Mouse (Mus musculus): Measurements from ENCODE around the gene Glis1.

DNA sequence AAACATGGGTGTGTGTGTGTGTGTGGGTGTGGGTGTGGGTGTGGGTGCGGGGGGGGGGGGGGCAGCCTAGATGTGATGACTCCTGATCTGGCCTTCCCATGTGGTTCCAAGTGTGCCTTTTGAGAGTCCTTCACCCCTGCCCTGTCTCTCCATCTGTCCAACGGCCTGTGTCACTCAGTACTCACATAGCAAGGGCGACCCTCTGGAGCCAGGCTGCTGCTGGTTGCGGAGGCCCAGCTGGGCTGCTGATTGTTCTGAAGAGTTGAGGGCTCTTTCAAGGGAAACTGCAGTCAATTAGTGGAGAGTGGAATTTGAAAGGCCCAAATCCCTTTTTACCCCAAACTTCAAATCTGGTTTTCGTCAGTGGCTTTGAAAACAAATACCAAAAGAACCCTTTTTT is 86.4 kb downstream of the Glis1 start:
- TF ChIP-seq POLR2A (IDR thresholded peaks at IDR 0.05; ENCODE audit: insufficient read depth, low read depth, low read length), result no peak
- TF ChIP-seq CTCF (IDR thresholded peaks at IDR 0.05; ENCODE audit: insufficient read depth, low read depth, low read length), result no peak
